Mouse (Mus musculus) liver, postnatal 0 days (tissue): Measurements from ENCODE around the gene Gm49416.

Experiments used
- CTCF ChIP-seq: sonication (generic); IDR thresholded peaks from 2 replicates; pipeline ENCODE4 v1.5.1; 2016; ENCODE audit warnings: antibody characterized with exemption, low read depth
- EP300 ChIP-seq: IDR thresholded peaks from 2 replicates; pipeline ENCODE4 v1.6.1; 2016; ENCODE audit warnings: antibody characterized with exemption, low read depth, mild to moderate bottlenecking

DNA sequence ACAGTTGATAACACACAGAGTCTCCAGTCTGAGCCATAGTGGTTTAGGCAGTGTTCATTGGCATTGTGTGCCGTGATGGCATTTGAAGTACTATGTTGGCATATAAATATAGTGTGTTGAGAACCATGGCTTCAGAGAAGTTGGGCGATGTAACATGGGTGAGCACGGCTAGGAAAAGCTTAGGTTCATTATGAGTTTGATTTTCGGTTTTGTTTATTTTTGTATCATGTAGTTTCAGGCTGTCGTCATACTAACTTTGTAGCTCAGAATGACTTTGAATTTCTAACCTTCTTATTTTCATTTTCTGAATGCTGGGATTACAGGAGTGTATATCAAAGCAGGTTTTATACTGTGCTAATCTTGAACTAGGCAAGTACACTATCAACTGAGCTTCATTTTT, 14.7 kb downstream of the Gm49416 start:
- no peak for TF ChIP-seq CTCF
- no peak for TF ChIP-seq EP300
